Mouse (Mus musculus): Measurements from ENCODE around the gene Ckap4.

GRCm38 (mm10) chr10:84551846-84552245, 18.0 kb upstream of the Ckap4 start:
- no peak for TF ChIP-seq POLR2A (IDR thresholded peaks at IDR 0.05; ENCODE audit: low read depth, low read length)
- no peak for TF ChIP-seq CTCF (IDR thresholded peaks at IDR 0.05; ENCODE audit: extremely low read depth, insufficient read depth, insufficient read length, insufficient replicate concordance)
